Mouse (Mus musculus) hindbrain, embryonic 16.5 days (tissue): ENCODE data around the gene Gm10318. TPM values are rescaled to one million over a fixed set of nuclear protein-coding genes. Genes with fewer than 3 reads are reported as not detected.

Experiments used
- ATAC-seq: fragments of 200-750 bp; cut with Nextera tagmentation; 2 replicates; pipeline ENCODE4 v1.8.0; 2017; ENCODE audit warnings: moderate TSS enrichment, moderate library complexity
- H3K27ac ChIP-seq: fragments of 300-500 bp; sonication (generic); 2 replicates; pipeline ENCODE4 v1.5.1; 2014; ENCODE audit warnings: low read depth, mild to moderate bottlenecking, control low read depth, low read length, moderate library complexity
- H3K27me3 ChIP-seq: fragments of 300-500 bp; sonication (generic); replicated peaks from 2 replicates; pipeline ENCODE4 v1.6.1; 2014; ENCODE audit warnings: low read length; ENCODE audit not compliant: control insufficient read depth, insufficient read depth
- H3K36me3 ChIP-seq: fragments of 300-500 bp; sonication (generic); 2 replicates; pipeline ENCODE4 v1.6.1; 2014; ENCODE audit warnings: mild to moderate bottlenecking, low read length, moderate library complexity, mixed read lengths; ENCODE audit not compliant: control insufficient read depth, insufficient read depth
- H3K4me1 ChIP-seq: fragments of 300-500 bp; sonication (generic); 2 replicates; pipeline ENCODE4 v1.6.1; 2014; ENCODE audit warnings: low read depth, low read length; ENCODE audit not compliant: control insufficient read depth, insufficient read depth
- H3K4me2 ChIP-seq: fragments of 300-500 bp; sonication (generic); 2 replicates; pipeline ENCODE4 v1.6.1; 2014; ENCODE audit warnings: mild to moderate bottlenecking, low read length, control low read depth, moderate library complexity
- H3K4me3 ChIP-seq: fragments of 300-500 bp; sonication (generic); 2 replicates; pipeline ENCODE4 v1.5.1; 2014; ENCODE audit warnings: mild to moderate bottlenecking, low read length, control low read depth, moderate library complexity
- H3K9ac ChIP-seq: fragments of 300-500 bp; sonication (generic); 2 replicates; pipeline ENCODE4 v1.6.1; 2014; ENCODE audit warnings: low read depth, mild to moderate bottlenecking, control low read depth, low read length, moderate library complexity
- H3K9me3 ChIP-seq: fragments of 300-500 bp; sonication (generic); 2 replicates; pipeline ENCODE4 v1.6.1; 2014; ENCODE audit warnings: mild to moderate bottlenecking, low read length, moderate library complexity; ENCODE audit not compliant: control insufficient read depth
- WGBS: fragments of 180-500 bp; shearing (Covaris S2); extraction: QIAGEN DNeasy Blood & Tissue Kit; methylation state at CpG from one replicate; pipeline ENCODE4 v1.1.7; 2014; 5-methylcytosine and 5-hydroxymethylcytosine counted together
- polyA plus RNA-seq: library from polyadenylated mRNA; unstranded; fragments of >200 nt; fragmentation: Nextera tagmentation; extraction: Ambion mirVana; gene quantifications from 2 replicates; pipeline ENCODE4 v1.2.1, GENCODE M21; 2015

Gene Gm10318
- polyA plus RNA-seq, 1 experiment from 2014 or later, result not detected

DNA sequence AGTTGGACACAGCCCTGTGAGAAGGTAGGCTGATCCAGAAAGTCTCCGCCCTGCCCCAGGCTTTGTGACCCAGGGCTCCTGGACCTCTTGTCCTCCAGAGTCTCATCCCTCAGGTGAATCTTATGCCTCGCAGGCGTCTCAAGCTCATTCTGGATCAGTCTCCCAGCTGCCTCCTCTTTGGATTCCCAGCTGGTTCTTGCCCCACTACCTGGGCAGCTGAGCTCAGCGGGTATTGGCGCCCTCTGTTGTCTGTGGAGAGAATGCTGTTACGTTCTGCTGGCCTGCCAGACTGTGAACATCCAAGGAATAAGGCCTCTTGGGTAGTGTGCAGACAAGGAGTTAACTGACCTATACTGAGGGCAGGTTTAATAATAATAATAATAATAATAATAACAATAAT is 26.3 kb downstream of the Gm10318 start:
- Histone ChIP-seq H3K36me3 (no peaks in the 10 kb centered on the region), H3K9me3 (no peaks in the 10 kb centered on the region), H3K27me3 (no peaks in the 10 kb centered on the region), H3K4me2 (no peak overlapping the region), H3K4me3 (no peak overlapping the region), H3K27ac (no peak overlapping the region), H3K4me1 (no peaks in the 10 kb centered on the region), H3K9ac (no peak overlapping the region)
- WGBS, result 60% methylated on average over 6 of the region's 6 CpGs
- ATAC-seq, result no peak

DNA sequence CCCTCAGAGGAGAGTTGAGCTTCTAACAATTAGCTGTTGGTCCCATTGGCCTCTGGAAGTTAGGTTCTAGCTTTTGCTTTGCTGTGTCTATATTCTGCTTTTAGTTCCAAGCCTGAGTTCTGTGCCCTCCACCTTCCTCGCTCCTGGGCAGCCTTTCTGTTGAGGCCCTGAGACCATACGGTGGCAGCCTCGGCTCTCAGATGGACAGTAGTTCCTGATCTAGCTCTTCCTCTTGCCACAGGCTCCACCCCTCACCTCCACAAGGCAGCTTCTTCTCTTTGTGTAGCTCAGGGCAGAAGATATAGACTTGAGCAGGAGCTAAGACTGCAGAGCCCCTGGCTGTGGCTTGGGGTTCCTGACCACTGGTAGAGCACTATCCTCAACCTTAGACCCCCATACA is 27.6 kb downstream of the Gm10318 start:
- Histone ChIP-seq H3K27ac (no peak overlapping the region), H3K36me3 (no peaks in the 10 kb centered on the region), H3K4me2 (no peak overlapping the region), H3K4me1 (no peaks in the 10 kb centered on the region), H3K4me3 (no peak overlapping the region), H3K27me3 (no peaks in the 10 kb centered on the region), H3K9me3 (no peaks in the 10 kb centered on the region), H3K9ac (no peak overlapping the region)
- 87% methylated on average over 3 of the region's 3 CpGs for WGBS
- no peak for ATAC-seq

DNA sequence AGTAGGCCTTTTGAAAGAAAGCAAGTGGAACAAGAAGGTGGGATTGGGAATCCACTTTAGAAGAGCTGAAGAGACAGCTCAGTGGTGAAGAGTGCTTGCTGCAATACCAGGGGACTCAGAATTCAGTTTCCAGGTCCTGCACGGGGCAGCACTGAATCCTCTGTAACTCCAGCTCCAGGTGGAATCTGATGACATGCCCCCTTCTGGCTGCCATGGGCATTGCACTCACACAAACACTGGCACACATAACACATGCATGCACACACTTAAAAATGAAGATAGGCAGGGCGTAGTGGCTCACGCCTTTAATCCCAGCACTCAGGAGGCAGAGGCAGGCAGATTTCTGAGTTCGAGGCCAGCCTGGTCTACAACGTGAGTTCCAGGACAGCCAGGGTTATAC is 29.9 kb downstream of the Gm10318 start:
- no peaks in the 10 kb centered on the region for H3K27me3 ChIP-seq
- H3K4me1 ChIP-seq, result no peaks in the 10 kb centered on the region
- no peak overlapping the region for H3K9ac ChIP-seq
- H3K36me3 ChIP-seq, result no peaks in the 10 kb centered on the region
- no peak for ATAC-seq
- 95% methylated on average over 5 of the region's 5 CpGs for WGBS
- H3K9me3 ChIP-seq, result no peaks in the 10 kb centered on the region
- no peak overlapping the region for H3K4me3 ChIP-seq
- no peak overlapping the region for H3K27ac ChIP-seq
- no peak overlapping the region for H3K4me2 ChIP-seq

DNA sequence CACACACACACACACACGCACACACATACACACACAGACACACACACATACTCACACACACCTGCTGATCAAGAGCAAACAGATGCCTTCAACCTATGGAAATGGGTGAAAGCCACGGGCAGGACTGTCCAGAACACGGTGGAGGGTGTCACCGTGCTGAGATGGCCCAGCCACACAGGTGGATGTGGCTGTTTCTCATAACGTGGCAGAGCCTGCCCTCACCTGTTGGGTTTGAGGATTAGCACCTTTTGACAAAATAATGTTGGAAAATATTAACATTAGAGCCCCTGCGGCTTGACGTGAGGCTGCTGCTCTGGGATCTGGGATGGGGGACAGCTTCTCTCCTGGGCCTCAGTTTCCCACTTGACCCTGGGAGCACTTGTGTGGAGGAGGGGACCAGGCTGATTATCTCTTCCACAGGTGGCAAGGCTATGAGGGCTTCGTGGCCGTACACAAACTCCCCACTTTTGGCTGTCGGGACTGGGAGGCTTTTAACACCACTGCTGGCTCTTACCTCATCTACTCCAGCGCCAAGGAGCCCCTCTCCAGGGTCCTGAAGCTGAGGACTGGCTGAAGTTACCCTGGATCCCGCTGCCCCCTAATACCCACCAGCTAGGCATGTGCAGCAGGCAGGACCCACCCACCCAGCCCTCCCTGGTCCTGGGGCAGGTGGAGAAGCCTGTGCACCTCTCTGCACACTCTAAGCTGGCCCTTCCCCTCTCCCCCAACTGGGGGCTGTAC is 33.5 kb downstream of the Gm10318 start:
- no peak for ATAC-seq
- H3K4me1 ChIP-seq, result no peaks in the 10 kb centered on the region
- no peaks in the 10 kb centered on the region for H3K27me3 ChIP-seq
- H3K36me3 ChIP-seq, result no peaks in the 10 kb centered on the region
- H3K4me3 ChIP-seq, result no peak overlapping the region
- no peak overlapping the region for H3K9ac ChIP-seq
- WGBS, result 58% methylated on average over 12 of the region's 12 CpGs
- no peak overlapping the region for H3K27ac ChIP-seq
- no peak overlapping the region for H3K4me2 ChIP-seq
- H3K9me3 ChIP-seq, result no peaks in the 10 kb centered on the region; the same call in 1 of the 2 replicates

DNA sequence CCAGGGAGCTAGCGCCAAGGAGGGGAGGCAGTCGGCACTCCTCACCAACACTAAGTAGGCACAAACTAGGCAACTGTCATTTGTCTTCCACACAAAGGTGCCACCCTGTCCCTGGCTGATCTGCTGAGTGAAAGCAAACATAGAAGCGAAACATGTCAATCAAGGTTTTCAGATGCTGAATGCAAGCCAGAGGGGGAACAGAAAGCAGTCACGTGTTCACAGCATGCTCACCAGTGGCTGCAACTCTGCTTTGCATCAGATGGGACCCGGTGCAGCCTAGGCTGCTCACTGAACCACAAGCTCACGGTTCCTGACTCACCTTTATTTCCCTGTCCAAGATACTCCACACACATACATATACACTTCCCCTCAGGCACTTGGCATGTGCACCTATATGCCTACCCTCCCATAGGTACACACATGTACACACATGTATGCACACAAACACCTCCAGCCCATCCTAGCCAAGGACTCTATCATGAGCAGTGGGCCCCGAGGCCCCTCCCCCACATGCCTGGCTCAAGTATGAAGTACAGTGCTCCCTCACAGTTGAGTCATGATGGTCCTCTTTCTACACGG is 38.4 kb downstream of the Gm10318 start:
- Histone ChIP-seq H3K9me3 (no peaks in the 10 kb centered on the region; the same call in 1 of the 2 replicates), H3K4me2 (no peak overlapping the region)
- WGBS, result 83% methylated on average over 8 of the region's 8 CpGs

DNA sequence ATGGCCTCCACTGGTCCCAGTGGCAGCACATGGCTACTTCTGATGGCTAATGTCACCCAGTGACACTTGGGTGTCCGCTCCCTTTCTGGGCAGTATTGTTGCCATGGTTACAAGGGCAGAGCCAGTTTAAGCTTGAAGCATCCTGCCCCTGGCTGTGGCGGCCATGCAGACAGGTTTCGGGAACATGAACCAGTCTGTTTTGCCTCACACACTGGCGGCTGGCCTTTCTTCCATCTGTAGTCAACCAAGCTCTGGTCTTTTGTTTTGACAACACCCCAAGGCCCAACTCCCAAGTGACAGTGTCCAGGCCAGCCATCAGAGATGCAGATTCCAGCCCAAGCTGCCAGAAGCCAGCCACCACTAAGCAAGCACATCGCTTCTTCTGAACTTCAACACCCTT is 42.9 kb downstream of the Gm10318 start:
- Histone ChIP-seq H3K4me1 (peaks cover 4% of the 10 kb centered on the region; the same call in 1 of the 2 replicates), H3K4me2 (no peak overlapping the region), H3K9ac (no peak overlapping the region), H3K27ac (no peak overlapping the region), H3K4me3 (no peak overlapping the region), H3K36me3 (0 out of 2 replicates have a peak, but pooled peaks cover 2% of the 10 kb centered on the region), H3K9me3 (no peaks in the 10 kb centered on the region), H3K27me3 (no peaks in the 10 kb centered on the region)
- ATAC-seq, result no peak
- WGBS, result 50% methylated on average over 5 of the region's 5 CpGs

More for the DNA sequence above, 38.4 kb downstream of the Gm10318 start:
- no peaks in the 10 kb centered on the region for H3K27me3 ChIP-seq
- H3K9ac ChIP-seq, result no peak overlapping the region
- H3K36me3 ChIP-seq, result no peaks in the 10 kb centered on the region
- ATAC-seq, result 0 out of 2 replicates have a peak, but pooled peaks have one; percentile 30
- no peak overlapping the region for H3K27ac ChIP-seq
- no peak overlapping the region for H3K4me3 ChIP-seq
- H3K4me1 ChIP-seq, result no peaks in the 10 kb centered on the region

DNA sequence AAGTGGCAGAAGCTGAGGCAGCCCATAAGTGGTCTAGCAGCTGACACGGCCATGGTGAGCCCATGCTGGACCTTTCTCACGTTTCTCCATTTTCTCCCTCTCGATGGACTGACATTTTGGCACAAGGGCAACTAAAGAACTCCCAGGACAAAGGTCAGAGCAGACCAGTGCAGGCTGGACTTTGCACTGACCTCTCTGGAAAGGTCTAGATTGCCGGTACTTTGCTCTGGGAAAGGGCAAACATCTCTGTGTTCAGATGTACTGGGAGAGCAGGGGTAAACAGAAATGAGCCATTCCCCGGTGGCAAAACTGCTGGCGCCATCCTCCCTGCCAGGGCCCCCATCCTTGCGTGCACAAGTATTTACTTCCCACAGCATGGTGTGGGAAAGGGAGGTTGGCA is 47.5 kb downstream of the Gm10318 start:
- Histone ChIP-seq H3K4me1 (peaks cover 12% of the 10 kb centered on the region; the same call in 1 of the 2 replicates), H3K9me3 (no peaks in the 10 kb centered on the region), H3K4me2 (no peak overlapping the region), H3K36me3 (0 out of 2 replicates have a peak, but pooled peaks cover 2% of the 10 kb centered on the region), H3K27ac (no peak overlapping the region), H3K27me3 (no peaks in the 10 kb centered on the region), H3K9ac (no peak overlapping the region; the same call in 1 of the 2 replicates), H3K4me3 (no peak overlapping the region)
- ATAC-seq, result no peak
- WGBS, result 77% methylated on average over 7 of the region's 7 CpGs

DNA sequence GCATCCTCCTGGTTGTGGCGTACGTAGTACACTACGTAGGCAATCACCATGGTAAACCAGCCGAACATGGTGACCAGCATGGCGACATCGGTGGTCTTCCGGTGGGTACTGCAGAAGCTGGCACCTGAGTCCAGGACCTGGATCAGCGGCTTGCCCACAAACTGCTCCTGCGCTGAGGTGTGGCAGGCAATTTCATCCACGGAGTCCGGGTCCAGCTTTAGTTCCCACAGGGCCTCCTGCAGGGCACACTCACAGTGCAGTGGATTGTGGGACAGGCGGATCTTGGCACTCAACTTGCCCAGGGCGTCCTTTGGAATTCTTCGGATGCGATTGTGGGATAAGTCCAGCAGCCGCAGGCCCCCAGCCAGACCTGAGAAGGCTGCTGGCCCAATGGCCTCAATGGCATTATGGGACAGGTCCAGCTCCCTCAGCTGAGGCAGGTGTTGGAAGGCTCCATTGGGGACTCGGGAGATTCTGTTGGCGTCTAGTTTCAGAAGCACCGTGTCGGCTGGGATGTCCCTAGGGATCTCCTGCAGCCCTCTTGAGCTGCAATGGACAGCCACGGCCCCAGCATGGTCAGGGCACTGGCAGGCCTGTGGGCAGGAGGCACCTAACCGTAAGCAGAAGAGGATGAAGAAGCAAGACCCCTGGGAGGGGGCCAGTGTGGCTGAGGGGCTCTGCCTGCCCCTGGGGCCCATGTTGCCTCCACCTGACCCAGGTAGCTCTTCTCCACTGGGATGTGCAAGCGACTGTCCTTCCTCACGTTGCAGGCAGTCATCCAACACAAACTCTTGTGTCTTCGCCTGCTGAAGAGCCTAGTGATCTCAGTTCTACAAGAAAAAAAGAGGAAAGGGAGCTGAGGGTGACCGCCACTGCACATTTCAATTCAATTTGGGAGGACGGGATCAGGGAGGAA is 48.5 kb downstream of the Gm10318 start:
- H3K4me1 ChIP-seq, result peaks cover 12% of the 10 kb centered on the region; the same call in 1 of the 2 replicates
- peak overlapping the region; percentile 60 for H3K4me3 ChIP-seq
- H3K27ac ChIP-seq, result peak overlapping the region; percentile 61; the same call in 1 of the 2 replicates
- H3K4me2 ChIP-seq, result peak overlapping the region; percentile 78
- no peak for ATAC-seq
- H3K9ac ChIP-seq, result peak overlapping the region; percentile 76; the same call in 1 of the 2 replicates
- no peaks in the 10 kb centered on the region for H3K9me3 ChIP-seq
- 0 out of 2 replicates have a peak, but pooled peaks cover 2% of the 10 kb centered on the region for H3K36me3 ChIP-seq
- H3K27me3 ChIP-seq, result no peaks in the 10 kb centered on the region
- 78% methylated on average over 27 of the region's 27 CpGs for WGBS
